Mouse (Mus musculus): Measurements from ENCODE around the gene Gm15127. TPM values are rescaled to one million over a fixed set of nuclear protein-coding genes. Genes with fewer than 3 reads are reported as not detected.
"Not testable (repeated sequence)": the region's sequence is repeated elsewhere in the genome, so short reads cannot be mapped to it uniquely, and the experiment has no call there.

Gm15127 gene
- polyA plus RNA-seq (2015; fragmentation: Nextera tagmentation; extraction: Ambion mirVana) = not detected in 2 replicates

DNA sequence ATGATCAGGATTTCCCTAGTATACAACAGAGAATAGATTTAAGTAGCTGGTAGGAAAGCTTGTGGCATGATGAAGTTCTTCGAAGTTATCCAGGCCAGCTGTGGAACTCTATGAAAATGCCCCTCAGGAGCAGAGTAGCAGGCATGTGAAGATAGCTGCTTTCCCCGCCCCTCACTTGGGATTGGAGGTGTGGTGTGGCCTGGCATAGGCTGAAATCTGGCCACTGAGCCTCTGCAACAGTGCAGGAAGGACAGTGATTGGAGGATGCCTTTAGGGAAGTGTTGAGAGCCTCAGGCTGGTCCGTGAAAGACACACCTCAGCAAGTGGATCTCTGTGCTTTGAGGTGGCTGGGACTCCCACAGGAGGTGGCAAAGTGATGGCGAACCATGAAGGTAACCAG is at the start of gene Gm15127:
TSS of gene Gm15127 (plus strand) at position 301 of the 400 bp plus-strand sequence.
- H3K27me3 ChIP-seq; H3K4me3 ChIP-seq; H3K4me2 ChIP-seq; H3K36me3 ChIP-seq; H3K27ac ChIP-seq (replicated peaks); ATAC-seq (ENCODE audit: low FRiP score, low read depth); H3K9ac ChIP-seq; H3K4me1 ChIP-seq (replicated peaks); H3K9me3 ChIP-seq: not testable (repeated sequence)
- 64% methylated on average over 3 of the region's 4 CpGs for WGBS

DNA sequence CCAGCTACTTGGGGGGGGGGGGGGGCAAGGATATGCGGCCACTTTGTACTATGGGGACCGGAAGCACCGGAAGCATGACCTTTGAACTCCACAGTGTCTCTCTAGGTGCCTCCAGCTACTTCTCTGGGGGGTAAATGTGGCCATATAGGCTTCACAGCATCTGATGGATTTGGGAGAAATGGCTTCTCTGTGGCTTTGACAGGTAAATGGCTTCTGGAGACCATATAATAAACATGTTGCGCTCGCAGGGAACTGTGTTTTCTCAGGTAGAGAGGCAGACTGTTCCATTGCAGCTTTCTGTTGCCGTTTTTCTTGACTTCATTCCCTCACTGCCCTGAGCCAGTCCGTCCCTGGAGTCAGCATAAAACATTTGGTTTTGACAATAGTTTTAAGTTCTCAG is 48.3 kb upstream of the Gm15127 start, which contains the start of gene Gm8334:
TSS of gene Gm8334 (minus strand) at position 101 of the 400 bp plus-strand sequence.
- WGBS = 89% methylated on average over 4 of the region's 7 CpGs
- H3K27ac ChIP-seq (replicated peaks); H3K4me1 ChIP-seq (replicated peaks); H3K4me2 ChIP-seq; H3K36me3 ChIP-seq; ATAC-seq (ENCODE audit: low FRiP score, low read depth); H3K9ac ChIP-seq; H3K9me3 ChIP-seq; H3K27me3 ChIP-seq; H3K4me3 ChIP-seq: not testable (repeated sequence)

DNA sequence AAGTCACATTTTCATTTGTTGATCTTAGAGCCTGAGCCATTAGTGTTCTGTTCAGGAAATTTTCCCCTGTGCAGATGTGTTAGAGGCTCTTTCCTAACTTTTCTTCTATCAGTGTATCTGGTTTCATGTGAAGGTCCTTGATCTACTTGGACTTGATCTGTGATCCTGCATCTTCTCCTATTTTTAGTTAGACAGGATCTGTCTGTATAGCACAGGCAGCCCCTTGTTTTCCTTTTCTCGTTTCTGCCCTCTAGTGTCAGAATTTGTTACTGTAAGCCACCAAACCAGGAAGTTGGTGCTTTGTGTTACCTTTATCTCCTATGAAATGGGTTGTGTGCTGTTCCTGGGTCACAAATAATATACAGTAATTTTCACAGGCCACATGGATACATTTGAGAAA is 12.9 kb downstream of the Gm15127 start:
- H3K9ac ChIP-seq; H3K4me1 ChIP-seq (replicated peaks): not testable (repeated sequence)

More for the DNA sequence above, 12.9 kb downstream of the Gm15127 start:
- whole genome bisulfite sequencing = 20% methylated on average over 1 of the region's 1 CpGs
- not testable (repeated sequence) for H3K4me2 ChIP-seq; H3K4me3 ChIP-seq; H3K27ac ChIP-seq (replicated peaks); H3K9me3 ChIP-seq; H3K27me3 ChIP-seq; H3K36me3 ChIP-seq; ATAC-seq (ENCODE audit: low FRiP score, low read depth)

Other genes starting within 250 kb of the Gm15127 start
- not detected in 2 replicates for gene Gm15114, start 174.6 kb upstream of the Gm15127 start, polyA plus RNA-seq (2015; fragmentation: Nextera tagmentation; extraction: Ambion mirVana)
- not detected in 2 replicates for gene Gm8334, start 48.4 kb upstream of the Gm15127 start, polyA plus RNA-seq (2015; fragmentation: Nextera tagmentation; extraction: Ambion mirVana)
- not detected in 2 replicates for gene Luzp4, start 194.0 kb downstream of the Gm15127 start, polyA plus RNA-seq (2015; fragmentation: Nextera tagmentation; extraction: Ambion mirVana)